Mouse (Mus musculus) myocyte (in vitro differentiated cells): ENCODE data around the gene BC049352.

ENCODE experiments used
- CEBPB ChIP-seq: IDR thresholded peaks from 2 replicates; pipeline ENCODE4 v1.6.1; 2011; ENCODE audit warnings: mild to moderate bottlenecking, moderate library complexity; ENCODE audit not compliant: poor library complexity, insufficient read depth, severe bottlenecking
- E2F4 ChIP-seq: IDR thresholded peaks from one replicate; pipeline ENCODE4 v1.6.1; 2011; ENCODE audit warnings: mild to moderate bottlenecking, control low read depth, moderate library complexity; ENCODE audit not compliant: insufficient read depth
- MAX ChIP-seq: IDR thresholded peaks from one replicate; pipeline ENCODE4 v1.6.1; 2011; ENCODE audit warnings: low read depth, mild to moderate bottlenecking, control low read depth
- POLR2A ChIP-seq: IDR thresholded peaks from one replicate; pipeline ENCODE4 v1.6.1; 2011; ENCODE audit warnings: low read depth, mild to moderate bottlenecking, control low read depth, moderate library complexity; ENCODE audit not compliant: insufficient read length
- POLR2AphosphoS2 ChIP-seq: IDR thresholded peaks from one replicate; pipeline ENCODE4 v1.6.1; 2011; ENCODE audit warnings: low read depth, control low read depth; ENCODE audit not compliant: insufficient read length
- USF1 ChIP-seq: IDR thresholded peaks from one replicate; pipeline ENCODE4 v1.6.1; 2011; ENCODE audit warnings: low read depth, mild to moderate bottlenecking, control low read depth, moderate library complexity

DNA sequence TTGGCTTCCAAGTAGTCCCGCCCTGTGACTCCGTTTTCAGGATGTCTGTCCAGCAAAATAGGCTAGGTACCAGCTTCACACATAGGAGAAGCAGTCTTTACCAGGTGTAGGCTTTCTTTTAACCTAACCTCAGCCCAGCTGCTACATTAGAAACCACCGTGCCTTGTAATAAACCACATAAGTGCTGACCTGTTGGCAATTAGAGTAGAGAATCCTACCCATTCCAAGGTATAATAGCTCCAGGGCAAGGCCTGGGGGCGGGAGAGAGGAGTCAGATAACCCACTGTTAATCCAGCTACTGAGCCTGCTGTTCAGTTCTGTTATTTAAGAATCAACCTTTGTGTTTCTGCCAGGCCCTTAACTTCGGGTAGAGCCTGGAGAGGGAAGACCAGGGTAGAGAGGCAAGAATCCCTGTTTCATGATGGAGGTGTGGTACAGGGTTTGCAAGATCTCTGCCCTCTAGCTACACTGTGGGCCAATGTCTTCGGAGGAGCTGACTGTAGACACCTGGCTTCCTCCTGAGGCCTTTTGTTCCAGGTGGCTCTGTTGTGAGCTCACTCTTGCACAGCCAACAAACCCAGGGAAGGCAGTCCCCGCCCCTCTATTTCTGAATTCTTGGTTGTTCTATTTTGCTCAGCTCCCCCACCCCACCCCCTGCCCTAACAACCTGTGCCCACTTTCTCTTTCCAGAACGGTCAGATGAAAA, 14.5 kb downstream of the BC049352 start:
- no peak for TF ChIP-seq MAX
- TF ChIP-seq POLR2A, result no peak
- TF ChIP-seq CEBPB, result no peak
- TF ChIP-seq E2F4, result no peak
- TF ChIP-seq POLR2AphosphoS2, result no peak
- TF ChIP-seq USF1, result no peak
